Mouse (Mus musculus): Measurements from ENCODE around the gene Naip2. TPM values are rescaled to one million over a fixed set of nuclear protein-coding genes. Genes with fewer than 3 reads are reported as not detected.
"Not testable (repeated sequence)": the region's sequence is repeated elsewhere in the genome, so short reads cannot be mapped to it uniquely, and the experiment has no call there.

The Naip2 gene
- polyA plus RNA-seq, 1 experiment from 2014 or later: 0.11 TPM

DNA sequence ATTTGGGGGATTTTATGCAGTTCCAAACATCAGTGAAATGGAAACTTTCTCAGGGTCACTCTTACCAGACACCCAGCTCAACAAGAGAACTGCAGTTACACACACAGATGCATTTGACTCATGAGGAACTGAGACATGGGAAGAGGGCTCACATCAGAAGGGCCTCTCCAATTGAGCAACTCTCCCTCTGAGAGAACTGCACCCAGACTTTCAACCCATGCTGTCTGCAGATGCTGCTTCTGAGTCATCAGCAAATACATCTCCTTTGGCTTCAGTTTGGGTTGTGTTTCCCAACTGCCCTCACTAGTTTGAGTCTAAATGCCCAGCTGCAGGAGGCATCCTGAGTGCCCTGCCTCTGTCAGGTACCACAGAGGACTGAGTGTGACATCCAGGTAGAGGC lies 18.8 kb downstream of the Naip2 start:
- H3K36me3 ChIP-seq (ENCODE audit: control insufficient read depth, insufficient read depth, low read length); H3K9me3 ChIP-seq (ENCODE audit: control insufficient read depth, low read length); H3K4me3 ChIP-seq (ENCODE audit: low read depth, low read length); H3K27me3 ChIP-seq (ENCODE audit: control insufficient read depth, insufficient read depth, low read length); H3K27ac ChIP-seq (ENCODE audit: low read depth, low read length); H3K9ac ChIP-seq (replicated peaks; ENCODE audit: low read depth, low read length); ATAC-seq (ENCODE audit: low read depth); H3K4me2 ChIP-seq (ENCODE audit: low read depth, low read length); H3K4me1 ChIP-seq (ENCODE audit: control insufficient read depth, insufficient read depth, low read length): not testable (repeated sequence)

DNA sequence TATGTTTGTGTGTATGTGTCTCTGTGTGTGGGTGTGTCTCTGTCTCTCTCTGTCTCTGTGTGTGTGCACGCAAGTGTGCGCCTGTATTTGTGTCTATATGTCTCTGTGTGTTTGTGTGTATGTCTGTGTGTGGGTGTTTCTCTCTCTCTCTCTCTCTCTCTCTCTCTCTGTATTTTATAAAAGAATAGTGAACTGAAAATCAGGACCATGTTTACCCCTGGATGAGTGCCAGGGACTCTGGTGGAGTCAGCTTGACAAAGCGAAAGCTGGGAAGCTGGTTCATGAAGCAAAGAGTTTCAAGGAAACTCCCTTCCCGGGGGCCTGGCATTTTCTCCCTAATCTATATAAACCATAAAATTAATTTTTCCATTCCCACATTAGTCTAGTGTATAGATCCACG lies 27.5 kb downstream of the Naip2 start:
- H3K4me1 ChIP-seq (ENCODE audit: control insufficient read depth, insufficient read depth, low read length); H3K36me3 ChIP-seq (ENCODE audit: control insufficient read depth, insufficient read depth, low read length); H3K4me2 ChIP-seq (ENCODE audit: low read depth, low read length); H3K9me3 ChIP-seq (ENCODE audit: control insufficient read depth, low read length); ATAC-seq (ENCODE audit: low read depth); H3K27ac ChIP-seq (ENCODE audit: low read depth, low read length); H3K4me3 ChIP-seq (ENCODE audit: low read depth, low read length); H3K27me3 ChIP-seq (ENCODE audit: control insufficient read depth, insufficient read depth, low read length); H3K9ac ChIP-seq (replicated peaks; ENCODE audit: low read depth, low read length): not testable (repeated sequence)
- 92% methylated on average over 3 of the region's 5 CpGs for WGBS

DNA sequence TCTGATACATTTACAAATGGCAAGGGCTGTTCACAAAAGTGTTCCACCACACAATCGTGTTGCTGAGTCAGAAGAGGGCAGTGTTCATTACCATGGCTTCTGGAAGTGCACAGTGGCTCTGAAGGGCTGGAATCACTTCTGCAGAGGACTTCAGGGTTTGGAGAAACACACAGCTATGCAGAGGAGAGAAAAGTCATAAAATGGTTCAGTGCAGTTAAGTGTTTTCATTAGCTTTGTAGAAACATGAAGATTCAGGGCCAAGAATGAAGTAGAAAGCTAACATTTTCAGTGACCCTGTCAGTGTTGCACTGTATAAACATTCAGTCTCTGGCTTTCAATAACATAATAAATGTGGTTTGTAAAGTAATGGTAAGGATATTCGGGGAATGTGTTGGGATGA lies 35.5 kb downstream of the Naip2 start:
- not testable (repeated sequence) for H3K9ac ChIP-seq (replicated peaks; ENCODE audit: low read depth, low read length); H3K9me3 ChIP-seq (ENCODE audit: control insufficient read depth, low read length); H3K4me2 ChIP-seq (ENCODE audit: low read depth, low read length); H3K4me3 ChIP-seq (ENCODE audit: low read depth, low read length); H3K27me3 ChIP-seq (ENCODE audit: control insufficient read depth, insufficient read depth, low read length); H3K4me1 ChIP-seq (ENCODE audit: control insufficient read depth, insufficient read depth, low read length); H3K27ac ChIP-seq (ENCODE audit: low read depth, low read length); ATAC-seq (ENCODE audit: low read depth); H3K36me3 ChIP-seq (ENCODE audit: control insufficient read depth, insufficient read depth, low read length)
- 78% methylated on average over 2 of the region's 2 CpGs for WGBS

DNA sequence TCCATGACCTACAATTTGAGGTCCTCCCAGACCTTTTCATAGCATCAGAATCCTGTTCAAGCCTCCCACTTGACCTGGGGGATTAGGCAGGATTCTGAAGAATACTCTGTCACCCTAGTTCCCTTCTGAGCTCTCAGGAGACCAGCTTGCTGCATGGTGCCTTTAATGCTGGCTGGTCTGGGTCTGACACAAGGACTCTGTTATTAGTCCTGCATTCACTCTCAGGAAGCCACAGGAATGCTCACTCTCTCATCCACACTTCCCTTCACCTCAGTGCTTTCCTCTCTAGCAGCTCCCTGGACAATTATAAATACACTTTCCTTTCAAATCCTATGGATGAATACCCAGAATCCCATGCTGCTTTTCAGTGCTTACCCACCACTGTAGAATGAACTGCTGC lies 39.4 kb downstream of the Naip2 start:
- not testable (repeated sequence) for H3K9ac ChIP-seq (replicated peaks; ENCODE audit: low read depth, low read length); H3K4me1 ChIP-seq (ENCODE audit: control insufficient read depth, insufficient read depth, low read length); ATAC-seq (ENCODE audit: low read depth); H3K27me3 ChIP-seq (ENCODE audit: control insufficient read depth, insufficient read depth, low read length); H3K36me3 ChIP-seq (ENCODE audit: control insufficient read depth, insufficient read depth, low read length); H3K4me2 ChIP-seq (ENCODE audit: low read depth, low read length); H3K9me3 ChIP-seq (ENCODE audit: control insufficient read depth, low read length); H3K27ac ChIP-seq (ENCODE audit: low read depth, low read length); H3K4me3 ChIP-seq (ENCODE audit: low read depth, low read length)

DNA sequence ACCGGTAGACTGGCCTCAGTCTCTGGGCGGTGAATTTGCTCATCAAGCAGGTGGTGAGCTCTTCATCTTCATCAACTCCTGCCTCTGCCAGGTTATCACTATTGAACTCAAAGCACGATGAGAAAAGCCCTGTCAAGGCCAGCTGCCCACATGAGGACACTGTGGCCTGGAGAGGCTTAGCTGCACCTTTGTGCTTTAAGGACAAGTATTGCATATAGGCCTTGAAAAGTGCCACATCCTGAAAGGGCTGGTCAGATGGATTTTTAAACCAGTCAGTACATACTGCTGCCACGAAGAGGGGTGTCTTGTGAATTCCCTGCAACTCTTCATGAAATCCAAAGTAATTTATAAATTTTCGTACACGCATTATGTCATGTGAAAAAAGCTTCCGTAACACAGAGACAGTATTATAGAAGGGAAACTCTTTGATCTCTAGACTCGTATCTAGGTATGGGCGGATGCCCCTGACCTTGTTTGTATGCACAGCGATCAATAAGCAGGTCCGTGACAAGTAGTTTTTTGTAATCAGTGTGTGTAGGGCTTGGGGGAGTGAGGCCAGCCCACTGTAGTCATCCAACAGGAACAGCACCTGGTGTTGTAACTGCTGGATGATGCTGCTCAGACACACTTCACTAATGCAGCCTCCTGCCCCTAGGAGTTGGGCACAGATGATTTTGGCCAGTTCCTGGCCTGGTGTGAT lies 40.6 kb downstream of the Naip2 start:
- not testable (repeated sequence) for H3K4me3 ChIP-seq (ENCODE audit: low read depth, low read length); H3K36me3 ChIP-seq (ENCODE audit: control insufficient read depth, insufficient read depth, low read length); H3K4me2 ChIP-seq (ENCODE audit: low read depth, low read length); H3K4me1 ChIP-seq (ENCODE audit: control insufficient read depth, insufficient read depth, low read length); H3K27ac ChIP-seq (ENCODE audit: low read depth, low read length); H3K27me3 ChIP-seq (ENCODE audit: control insufficient read depth, insufficient read depth, low read length); ATAC-seq (ENCODE audit: low read depth); H3K9ac ChIP-seq (replicated peaks; ENCODE audit: low read depth, low read length); H3K9me3 ChIP-seq (ENCODE audit: control insufficient read depth, low read length)
- WGBS: 87% methylated on average over 11 of the region's 11 CpGs

DNA sequence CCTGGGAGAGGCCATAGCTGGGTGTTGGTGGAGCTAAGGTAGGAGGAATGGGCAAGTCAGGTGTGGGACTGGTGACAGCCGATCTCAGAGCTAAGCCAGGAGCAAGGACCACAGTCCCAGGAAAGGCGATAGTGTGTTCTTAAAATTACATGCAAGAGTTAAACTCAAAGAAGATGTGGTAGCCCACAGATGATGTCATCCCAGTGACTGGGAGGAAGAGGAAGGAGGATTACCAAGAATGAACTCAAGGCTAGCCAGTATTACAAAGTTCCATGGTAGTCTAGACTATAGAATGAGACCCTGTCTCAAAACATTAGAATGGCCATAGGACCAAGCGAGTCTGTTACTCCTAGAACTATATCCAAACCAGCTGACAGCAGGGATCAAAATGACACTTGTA lies 45.3 kb downstream of the Naip2 start:
- no peaks in the 10 kb centered on the region for H3K9me3 ChIP-seq (ENCODE audit: control insufficient read depth, low read length)
- no peaks in the 10 kb centered on the region for H3K27me3 ChIP-seq (ENCODE audit: control insufficient read depth, insufficient read depth, low read length)
- H3K4me3 ChIP-seq (ENCODE audit: low read depth, low read length): no peak overlapping the region
- ATAC-seq (ENCODE audit: low read depth): no peak
- H3K4me1 ChIP-seq (ENCODE audit: control insufficient read depth, insufficient read depth, low read length): no peaks in the 10 kb centered on the region
- H3K36me3 ChIP-seq (ENCODE audit: control insufficient read depth, insufficient read depth, low read length): no peaks in the 10 kb centered on the region
- WGBS: 91% methylated on average over 3 of the region's 3 CpGs
- H3K4me2 ChIP-seq (ENCODE audit: low read depth, low read length): no peak overlapping the region
- no peak overlapping the region for H3K27ac ChIP-seq (ENCODE audit: low read depth, low read length)
- H3K9ac ChIP-seq (replicated peaks; ENCODE audit: low read depth, low read length): no peak overlapping the region

DNA sequence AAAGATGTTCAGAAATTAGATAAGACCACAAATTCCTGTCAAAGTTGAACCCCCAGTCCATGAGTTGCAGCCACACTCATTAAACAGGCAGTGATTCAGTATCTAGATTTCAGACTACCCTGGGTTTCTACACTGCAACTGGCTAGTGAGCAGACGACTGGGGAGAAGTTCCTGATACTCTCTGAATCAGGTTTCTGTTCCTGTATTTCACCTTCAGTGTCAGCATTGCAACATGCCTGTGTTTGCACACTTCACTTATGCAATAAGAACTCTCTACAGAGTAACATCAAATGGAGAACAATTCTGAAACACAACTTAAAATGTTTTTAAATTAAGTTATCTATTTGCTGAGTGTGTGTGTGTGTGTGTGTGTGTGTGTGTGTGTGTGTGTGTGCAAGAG lies 49.2 kb downstream of the Naip2 start:
- WGBS: 50% methylated on average over 1 of the region's 1 CpGs

DNA sequence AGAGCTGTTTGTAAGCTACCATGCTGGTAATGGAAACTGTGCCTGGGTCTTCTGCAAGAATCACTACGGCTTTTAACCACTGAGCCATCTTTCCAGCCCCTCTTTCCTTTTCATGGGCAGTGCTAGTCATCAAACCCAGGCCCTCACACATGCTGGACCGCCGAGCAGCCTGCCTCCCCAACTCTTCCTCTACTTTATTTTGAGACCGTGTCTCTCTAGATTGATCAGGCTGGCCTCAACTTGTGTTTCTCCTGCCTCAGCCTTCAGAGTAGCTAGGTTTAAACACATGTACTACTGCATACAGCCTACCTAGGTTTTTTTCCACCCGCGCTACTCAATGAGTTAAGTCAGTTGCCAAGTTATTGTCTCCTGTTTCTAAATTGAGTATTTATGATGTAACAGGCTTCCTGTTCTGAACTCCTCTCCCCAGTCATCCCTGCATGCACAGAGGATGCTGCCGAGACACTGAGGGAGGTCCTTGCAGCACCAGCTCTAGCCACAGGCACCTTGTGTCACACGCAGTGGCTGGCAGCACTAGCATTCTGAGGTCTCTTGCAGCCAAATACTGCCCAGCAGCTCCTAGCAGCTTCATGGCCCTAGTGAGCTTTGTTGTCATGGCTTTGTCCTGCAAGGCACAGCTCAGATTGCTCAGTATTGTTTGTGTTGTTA lies 60.1 kb downstream of the Naip2 start:
- H3K4me1 ChIP-seq (ENCODE audit: control insufficient read depth, insufficient read depth, low read length): no peaks in the 10 kb centered on the region
- H3K27ac ChIP-seq (ENCODE audit: low read depth, low read length): no peak overlapping the region
- no peak overlapping the region for H3K9ac ChIP-seq (replicated peaks; ENCODE audit: low read depth, low read length)
- H3K36me3 ChIP-seq (ENCODE audit: control insufficient read depth, insufficient read depth, low read length): peaks cover 11% of the 10 kb centered on the region
- no peak overlapping the region for H3K4me2 ChIP-seq (ENCODE audit: low read depth, low read length)
- no peaks in the 10 kb centered on the region for H3K27me3 ChIP-seq (ENCODE audit: control insufficient read depth, insufficient read depth, low read length)
- no peaks in the 10 kb centered on the region for H3K9me3 ChIP-seq (ENCODE audit: control insufficient read depth, low read length)
- no peak for ATAC-seq (ENCODE audit: low read depth)
- 87% methylated on average over 8 of the region's 8 CpGs for WGBS
- H3K4me3 ChIP-seq (ENCODE audit: low read depth, low read length): no peak overlapping the region

More for the DNA sequence above, 49.2 kb downstream of the Naip2 start:
- Histone ChIP-seq H3K9me3 (ENCODE audit: control insufficient read depth, low read length) (no peaks in the 10 kb centered on the region), H3K9ac (replicated peaks; ENCODE audit: low read depth, low read length) (no peak overlapping the region), H3K4me1 (ENCODE audit: control insufficient read depth, insufficient read depth, low read length) (no peaks in the 10 kb centered on the region), H3K27ac (ENCODE audit: low read depth, low read length) (no peak overlapping the region), H3K4me2 (ENCODE audit: low read depth, low read length) (no peak overlapping the region), H3K27me3 (ENCODE audit: control insufficient read depth, insufficient read depth, low read length) (no peaks in the 10 kb centered on the region), H3K4me3 (ENCODE audit: low read depth, low read length) (no peak overlapping the region), H3K36me3 (ENCODE audit: control insufficient read depth, insufficient read depth, low read length) (no peaks in the 10 kb centered on the region)
- ATAC-seq (ENCODE audit: low read depth): no peak

DNA sequence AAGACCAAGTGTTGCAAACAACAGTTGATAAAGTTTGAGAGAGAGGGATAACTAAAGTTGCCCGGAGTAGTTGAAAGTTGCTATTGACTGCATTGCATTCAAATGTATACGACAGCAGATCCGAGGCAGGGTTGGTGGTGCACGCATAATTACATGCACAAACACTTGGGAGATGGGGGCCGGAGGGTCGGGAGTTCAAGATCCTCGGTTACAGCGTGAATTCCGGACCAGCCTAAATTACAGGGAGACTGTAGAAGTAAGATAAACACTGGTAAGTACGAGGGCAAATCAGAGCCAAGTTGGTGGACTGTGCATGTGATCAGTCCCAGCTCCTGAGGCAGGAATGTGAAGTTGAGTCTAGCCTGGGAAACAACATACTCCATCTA lies 76.6 kb downstream of the Naip2 start:
- 4% methylated on average over 10 of the region's 10 CpGs for WGBS
- ATAC-seq (ENCODE audit: low read depth): peak; percentile 44

More for the DNA sequence above, 76.6 kb downstream of the Naip2 start:
- H3K9me3 ChIP-seq (ENCODE audit: control insufficient read depth, low read length): no peaks in the 10 kb centered on the region
- peaks cover 14% of the 10 kb centered on the region for H3K36me3 ChIP-seq (ENCODE audit: control insufficient read depth, insufficient read depth, low read length)
- H3K4me3 ChIP-seq (ENCODE audit: low read depth, low read length): peak overlapping the region; percentile 96
- peaks cover 8% of the 10 kb centered on the region for H3K4me1 ChIP-seq (ENCODE audit: control insufficient read depth, insufficient read depth, low read length)
- H3K27ac ChIP-seq (ENCODE audit: low read depth, low read length): no peak overlapping the region
- H3K27me3 ChIP-seq (ENCODE audit: control insufficient read depth, insufficient read depth, low read length): no peaks in the 10 kb centered on the region
- peak overlapping the region; percentile 82 for H3K9ac ChIP-seq (replicated peaks; ENCODE audit: low read depth, low read length)
- H3K4me2 ChIP-seq (ENCODE audit: low read depth, low read length): peak overlapping the region; percentile 95

Data from neural tube, embryonic 14.5 days (tissue).